Mouse (Mus musculus) layer of hippocampus, adult 8-10 months (tissue): ENCODE measurements around the gene Ttc28. TPM values are rescaled to one million over a fixed set of nuclear protein-coding genes. Genes with fewer than 3 reads are reported as not detected.

ENCODE experiments used
- DNase-seq, 2 experiments: peaks; one replicate each; pipeline ENCODE4 v3.0.0; 2022; ENCODE audit warnings: low spot score in 2 of 2
- total RNA-seq, 4 experiments: library from RNA; stranded (reverse); gene quantifications; 2 replicates each; pipeline ENCODE4 v1.2.4; 2022

The Ttc28 gene
- total RNA-seq, 4 experiments from 2014 or later: 9.5 to 15.1 (median 12.2) TPM

- DNase-seq: no peak
Measured at GRCm38 (mm10) chr5:111125746-111126145, 246.1 kb downstream of the Ttc28 start.

GRCm38 (mm10) chr5:111127786-111128185 lies 248.2 kb downstream of the Ttc28 start:
- DNase-seq: no peak

- no peak for DNase-seq
Measured at GRCm38 (mm10) chr5:111130121-111130520, 250.5 kb downstream of the Ttc28 start.

- no peak for DNase-seq
Measured at GRCm38 (mm10) chr5:111131561-111131960, 252.0 kb downstream of the Ttc28 start.

- no peak for DNase-seq
Measured at GRCm38 (mm10) chr5:111133150-111133549, 253.5 kb downstream of the Ttc28 start.

GRCm38 (mm10) chr5:111133754-111134153 lies 254.2 kb downstream of the Ttc28 start:
- no peak for DNase-seq

GRCm38 (mm10) chr5:111137283-111137682 lies 257.7 kb downstream of the Ttc28 start:
- no peak for DNase-seq

- DNase-seq: no peak
Measured at GRCm38 (mm10) chr5:111137742-111138141, 258.1 kb downstream of the Ttc28 start.

GRCm38 (mm10) chr5:111138239-111138833 lies 258.7 kb downstream of the Ttc28 start:
- DNase-seq: no peak

- no peak for DNase-seq
Measured at GRCm38 (mm10) chr5:111138927-111139565, 259.4 kb downstream of the Ttc28 start.

GRCm38 (mm10) chr5:111139622-111140021 lies 260.0 kb downstream of the Ttc28 start:
- no peak for DNase-seq

- DNase-seq: no peak
Measured at GRCm38 (mm10) chr5:111141139-111141885, 261.7 kb downstream of the Ttc28 start.

- no peak for DNase-seq
Measured at GRCm38 (mm10) chr5:111142837-111143236, 263.2 kb downstream of the Ttc28 start.

GRCm38 (mm10) chr5:111144411-111144810 lies 264.8 kb downstream of the Ttc28 start:
- DNase-seq: no peak

- DNase-seq: no peak
Measured at GRCm38 (mm10) chr5:111150581-111150980, 271.0 kb downstream of the Ttc28 start.

GRCm38 (mm10) chr5:111151882-111152759 lies 272.5 kb downstream of the Ttc28 start:
- DNase-seq: no peak

- no peak for DNase-seq
Measured at GRCm38 (mm10) chr5:111154586-111154985, 275.0 kb downstream of the Ttc28 start.

- DNase-seq: no peak
Measured at GRCm38 (mm10) chr5:111155271-111155670, 275.7 kb downstream of the Ttc28 start.

- no peak for DNase-seq
Measured at GRCm38 (mm10) chr5:111155928-111156327, 276.3 kb downstream of the Ttc28 start.

- DNase-seq: no peak
Measured at GRCm38 (mm10) chr5:111158266-111158665, 278.7 kb downstream of the Ttc28 start.

GRCm38 (mm10) chr5:111159628-111160321 lies 280.2 kb downstream of the Ttc28 start:
- no peak for DNase-seq
